ENCODE assay signal across 8 mouse cellular contexts in genomic region chr3:115815168-115815567, GRCm38 (mm10).
DNase-seq lines count a peak whose midpoint lies in the region; ATAC-seq and TF ChIP-seq lines count a peak whose summit lies in the region.

No protein-coding gene starts in this region.

- DNase-seq in adrenal gland, adult (ENCODE audit: inconsistent age in 2 of 2, low spot score in 1 of 2) = peak; percentile 30 to 67
- DNase-seq in adrenal gland, postnatal 25 days = no peak
- peak; percentile 24 for DNase-seq in kidney, adult 9 months
- DNase-seq in lung, postnatal 4 days = peak; percentile 42 to 57
- no peak for DNase-seq in midbrain, postnatal 0 days (ENCODE audit: low spot score)
- DNase-seq in urinary bladder, postnatal 36 days (ENCODE audit: low spot score in 2 of 2) = no peak
- no peak for DNase-seq in cerebellum, adult 9-11 months

- H3K9ac ChIP-seq in midbrain, postnatal 0 days (replicated peaks; ENCODE audit: low read length, poor library complexity, severe bottlenecking) = no peak overlapping the region

- H3K4me2 ChIP-seq in midbrain, postnatal 0 days (ENCODE audit: low read depth, low read length, poor library complexity, severe bottlenecking) = no peak overlapping the region

- 0 out of 2 replicates have a peak, but pooled peaks cover 3% of the 10 kb centered on the region for H3K4me1 ChIP-seq in midbrain, postnatal 0 days (ENCODE audit: insufficient read depth, low read length)

- TF ChIP-seq CTCF in midbrain, postnatal 0 days (IDR thresholded peaks at IDR 0.05) = no peak

- H3K9me3 ChIP-seq in midbrain, postnatal 0 days (ENCODE audit: low read length) = no peaks in the 10 kb centered on the region

- H3K27me3 ChIP-seq in midbrain, postnatal 0 days (ENCODE audit: insufficient read depth, low read length) = no peaks in the 10 kb centered on the region

- 65% methylated on average over 4 of the region's 4 CpGs for WGBS in midbrain, postnatal 0 days

- no peaks in the 10 kb centered on the region for H3K36me3 ChIP-seq in midbrain, postnatal 0 days (ENCODE audit: insufficient read depth, low read length)

- peak; percentile 20; the same call in 1 of the 2 replicates for ATAC-seq in common myeloid progenitor, adult 5-6 weeks (replicated peaks; ENCODE audit: low read depth, poor library complexity, severe bottlenecking)
- ATAC-seq in midbrain, postnatal 0 days (ENCODE audit: low FRiP score) = no peak

- H3K4me3 ChIP-seq in midbrain, postnatal 0 days (ENCODE audit: low read depth, low read length) = no peak overlapping the region

- H3K27ac ChIP-seq in midbrain, postnatal 0 days (ENCODE audit: low read depth, low read length) = no peak overlapping the region

Comparison
In these comparisons a context has a peak if more than half of its experiments do, and no peak if none do; other contexts are left out.
1. DNase-seq: peak in adrenal gland, adult (2 of 2), kidney, adult 9 months (single experiment) and lung, postnatal 4 days (2 of 2); none in adrenal gland, postnatal 25 days (single experiment), midbrain, postnatal 0 days (single experiment), urinary bladder, postnatal 36 days (0 of 2) and cerebellum, adult 9-11 months (single experiment).